Mouse (Mus musculus): ENCODE data around the gene Ormdl3. TPM values are rescaled to one million over a fixed set of nuclear protein-coding genes. Genes with fewer than 3 reads are reported as not detected.

The Ormdl3 gene
- total RNA-seq, 2 experiments from 2014 or later, result 35.0 to 37.1 TPM

- intact Hi-C loops (cut with DNase I), result no loop called here
- DNase-seq, result no peak
Observed at GRCm38 (mm10) chr11:98590548-98591445, 3.6 kb upstream of the Ormdl3 start.

- no peak for DNase-seq
- intact Hi-C loops (cut with DNase I), result no loop called here
Observed at GRCm38 (mm10) chr11:98589306-98589705, 2.1 kb upstream of the Ormdl3 start.

GRCm38 (mm10) chr11:98588833-98589281 lies 1.7 kb upstream of the Ormdl3 start:
- peak in 1 of 2 experiments; percentile 63 for DNase-seq
- intact Hi-C loops (cut with DNase I), result no loop called here

- DNase-seq, result peak; percentile 72 to 80
- intact Hi-C loops (cut with DNase I), result no loop called here
Observed at GRCm38 (mm10) chr11:98587684-98588546, 747 bp upstream of the Ormdl3 start.

GRCm38 (mm10) chr11:98586087-98586891 lies 879 bp downstream of the Ormdl3 start:
- peak; percentile 38 to 49 for DNase-seq
- intact Hi-C loops (cut with DNase I), result no loop called here

GRCm38 (mm10) chr11:98584629-98585177 lies 2.5 kb downstream of the Ormdl3 start:
- DNase-seq, result no peak
- intact Hi-C loops (cut with DNase I), result no loop called here

- DNase-seq, result no peak
- intact Hi-C loops (cut with DNase I), result no loop called here
Observed at GRCm38 (mm10) chr11:98584146-98584545, 3.0 kb downstream of the Ormdl3 start.

GRCm38 (mm10) chr11:98583571-98583970 lies 3.6 kb downstream of the Ormdl3 start:
- intact Hi-C loops (cut with DNase I), result no loop called here
- no peak for DNase-seq

- intact Hi-C loops (cut with DNase I), result no loop called here
Observed at GRCm38 (mm10) chr11:98583265-98583552, 4.0 kb downstream of the Ormdl3 start.

GRCm38 (mm10) chr11:98582551-98583264 lies 4.5 kb downstream of the Ormdl3 start:
- DNase-seq, result no peak

More at GRCm38 (mm10) chr11:98583265-98583552, 4.0 kb downstream of the Ormdl3 start:
- no peak for DNase-seq

GRCm38 (mm10) chr11:98582030-98582388 lies 5.2 kb downstream of the Ormdl3 start:
- intact Hi-C loops (cut with DNase I), result no loop called here
- DNase-seq, result no peak

More at GRCm38 (mm10) chr11:98582551-98583264, 4.5 kb downstream of the Ormdl3 start:
- intact Hi-C loops (cut with DNase I), result no loop called here

GRCm38 (mm10) chr11:98581286-98582029 lies 5.7 kb downstream of the Ormdl3 start:
- intact Hi-C loops (cut with DNase I), result no loop called here

GRCm38 (mm10) chr11:98580301-98581121 lies 6.7 kb downstream of the Ormdl3 start:
- DNase-seq, result no peak
- intact Hi-C loops (cut with DNase I), result no loop called here

More at GRCm38 (mm10) chr11:98581286-98582029, 5.7 kb downstream of the Ormdl3 start:
- DNase-seq, result no peak

- DNase-seq, result no peak
- intact Hi-C loops (cut with DNase I), result no loop called here
Observed at GRCm38 (mm10) chr11:98577776-98578175, 9.4 kb downstream of the Ormdl3 start.

GRCm38 (mm10) chr11:98569461-98569860 lies 17.7 kb downstream of the Ormdl3 start:
- intact Hi-C loops (cut with DNase I), result no loop called here
- no peak for DNase-seq

- intact Hi-C loops (cut with DNase I), result no loop called here
- no peak for DNase-seq
Observed at GRCm38 (mm10) chr11:98568326-98568725, 18.8 kb downstream of the Ormdl3 start.

GRCm38 (mm10) chr11:98563921-98564414 lies 23.2 kb downstream of the Ormdl3 start:
- intact Hi-C loops (cut with DNase I), result no loop called here
- DNase-seq, result no peak

- intact Hi-C loops (cut with DNase I), result no loop called here
- no peak for DNase-seq
Observed at GRCm38 (mm10) chr11:98563025-98563424, 24.1 kb downstream of the Ormdl3 start.
